Mouse (Mus musculus): ENCODE results near the gene Tspan11.
A peak's percentile ranks its signal among the peaks of the same experiment; 100 is the strongest.

Gene Tspan11

GRCm38 (mm10) chr6:127988944-127989494 lies 101.6 kb downstream of the Tspan11 start:
- DNase-seq (ENCODE audit: low spot score in 2 of 2), result no peak

DNA sequence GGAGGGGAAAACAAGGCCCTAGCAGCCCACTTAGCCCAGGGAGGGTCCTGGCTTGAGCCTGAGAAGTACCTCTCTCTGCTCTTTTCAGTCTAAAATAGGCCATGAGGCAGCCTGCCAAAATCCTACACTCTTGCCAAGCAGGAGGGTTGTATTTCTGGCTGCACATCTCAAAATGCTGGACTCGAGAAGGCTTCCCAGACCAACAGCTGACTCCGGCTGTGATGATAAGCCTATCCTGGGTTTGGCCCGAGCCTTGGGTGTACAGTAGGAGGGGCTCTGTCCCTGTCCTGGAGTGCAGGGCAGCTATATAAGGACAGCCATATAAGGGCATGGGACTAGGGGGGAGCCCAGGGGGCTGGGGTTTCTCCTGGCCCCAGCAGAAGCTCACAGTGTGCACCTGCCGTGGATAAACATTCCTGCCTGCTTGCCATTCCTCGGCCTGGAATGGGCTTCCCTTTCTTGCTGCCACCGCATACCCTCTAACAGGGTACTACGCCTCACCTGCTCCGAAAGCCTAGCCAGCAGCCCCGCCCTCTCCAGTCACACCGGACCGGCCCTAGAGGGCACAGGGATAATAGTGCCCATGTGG lies 102.3 kb downstream of the Tspan11 start:
- peak; percentile 75 to 88 for DNase-seq (ENCODE audit: low spot score in 2 of 2)

GRCm38 (mm10) chr6:127991509-127992176 lies 104.3 kb downstream of the Tspan11 start:
- DNase-seq (ENCODE audit: low spot score in 2 of 2), result no peak

DNA sequence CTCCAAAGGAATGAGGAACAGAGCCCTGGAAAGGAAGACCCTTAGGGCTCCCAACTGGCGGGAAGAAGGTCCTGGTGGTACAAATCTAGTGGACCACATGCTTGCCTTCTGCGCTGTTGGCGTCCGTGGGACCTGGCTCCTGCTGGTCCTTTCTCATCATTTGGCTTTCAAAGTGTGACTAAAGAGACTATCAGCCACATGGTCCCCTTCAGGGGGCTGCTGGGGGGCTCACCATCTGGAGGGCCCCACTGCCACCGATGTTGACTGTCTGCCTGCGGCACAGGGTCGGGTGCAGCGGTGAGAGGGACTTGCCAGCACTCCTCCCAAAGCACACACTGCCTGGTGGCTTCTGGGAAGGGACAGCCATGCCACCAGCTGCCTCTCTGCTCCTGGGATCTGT lies 105.6 kb downstream of the Tspan11 start:
- no peak for DNase-seq (ENCODE audit: low spot score in 2 of 2)

DNA sequence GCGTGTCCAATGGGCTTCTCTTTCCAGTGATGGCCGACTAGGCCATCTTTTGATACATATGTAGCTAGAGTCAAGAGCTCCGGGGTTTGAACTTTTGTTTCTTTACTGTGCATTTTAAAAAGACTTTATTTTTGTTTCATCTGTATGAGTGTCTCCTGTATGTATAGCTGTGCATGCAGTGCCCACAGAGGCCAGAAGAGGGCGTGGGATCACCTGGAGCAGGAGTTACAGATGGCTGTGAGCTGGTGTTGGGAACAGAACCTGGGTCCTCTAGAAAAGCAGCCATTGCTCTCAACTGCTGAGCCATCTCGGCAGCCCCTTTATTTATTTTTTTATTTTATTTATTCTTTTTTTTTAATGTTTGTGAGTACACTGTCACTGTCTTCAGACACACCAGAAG lies 109.5 kb downstream of the Tspan11 start:
- no peak for DNase-seq (ENCODE audit: low spot score in 2 of 2)

DNA sequence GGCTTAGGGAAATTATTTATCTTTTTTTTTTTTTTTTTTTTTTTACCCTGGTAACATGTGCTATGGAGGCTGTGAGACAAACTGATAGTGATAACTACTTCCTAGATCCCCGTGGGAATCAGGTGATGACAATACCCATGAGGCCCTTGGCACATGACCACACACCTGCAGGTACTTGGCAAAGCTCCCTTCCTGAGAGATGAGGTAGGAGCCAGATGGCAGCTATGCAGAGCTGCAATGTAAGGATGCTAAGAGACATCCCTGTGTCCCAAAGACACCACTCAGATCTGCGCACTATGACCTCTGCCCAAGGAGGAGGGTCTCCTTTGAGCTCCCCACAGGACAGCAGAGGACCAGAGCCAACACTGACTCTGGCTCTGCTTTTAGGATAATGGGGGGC lies 111.7 kb downstream of the Tspan11 start:
- no peak for DNase-seq (ENCODE audit: low spot score in 2 of 2)

DNA sequence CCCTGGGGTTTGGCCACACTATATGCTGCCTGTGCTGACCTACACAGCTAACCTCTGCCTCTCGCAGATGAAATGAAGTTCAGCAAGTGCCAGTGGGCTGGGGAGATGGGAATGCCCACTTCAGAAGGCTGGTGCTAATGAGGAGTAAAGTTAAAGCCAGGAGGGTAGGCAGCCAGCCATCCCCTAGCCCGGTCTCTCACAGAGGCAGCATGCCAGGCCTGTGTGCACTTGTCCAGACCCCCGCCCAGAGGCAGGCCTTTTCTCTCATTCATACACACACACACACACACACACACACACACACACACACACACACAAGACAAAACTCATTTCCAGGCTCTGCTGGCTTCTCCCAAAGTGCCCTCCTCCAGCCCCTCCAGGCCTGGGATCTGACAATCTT lies 113.4 kb downstream of the Tspan11 start:
- DNase-seq (ENCODE audit: low spot score in 2 of 2), result no peak

- DNase-seq (ENCODE audit: low spot score in 2 of 2), result no peak
These were observed 114.2 kb downstream of the Tspan11 start for GRCm38 (mm10) chr6:128001587-128001986.

DNA sequence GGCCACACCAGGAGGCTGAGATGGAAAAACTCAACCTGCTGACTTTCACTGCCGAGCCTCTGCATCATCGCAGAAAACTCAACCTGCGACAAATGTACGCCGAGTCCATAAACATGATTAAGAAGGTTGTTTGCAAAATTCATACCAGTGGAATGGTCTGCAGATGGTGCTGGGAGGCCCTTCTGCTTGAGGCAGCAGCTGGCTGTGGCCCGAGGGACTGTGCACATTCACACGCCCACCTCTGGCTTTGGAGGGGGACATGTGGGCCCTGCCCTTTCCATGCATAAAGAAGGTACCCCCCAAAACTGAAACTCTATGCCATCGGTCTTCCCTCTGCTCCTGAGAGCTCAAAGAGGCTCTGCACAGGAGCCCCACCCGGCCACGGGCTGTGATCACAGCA lies 114.7 kb downstream of the Tspan11 start:
- no peak for DNase-seq (ENCODE audit: low spot score in 2 of 2)

DNA sequence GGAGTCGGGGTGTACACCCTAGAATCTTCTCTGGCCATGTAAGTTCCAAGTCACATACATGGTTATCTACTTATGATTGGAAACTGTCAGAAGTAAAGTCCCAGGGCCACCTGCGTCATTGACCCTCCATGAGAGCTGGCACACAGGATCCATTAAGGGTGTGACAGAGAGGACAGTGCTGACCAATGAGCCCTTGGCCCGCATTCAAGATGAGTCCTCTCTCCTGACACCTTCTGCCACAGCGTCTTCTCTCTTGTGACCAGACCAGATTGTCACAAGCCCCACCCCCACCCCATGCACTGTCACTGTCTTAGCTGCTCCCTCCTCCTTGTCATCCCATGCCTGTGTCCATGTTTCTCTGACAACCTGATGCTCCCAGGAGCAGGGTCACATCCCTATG lies 115.3 kb downstream of the Tspan11 start:
- no peak for DNase-seq (ENCODE audit: low spot score in 2 of 2)

- DNase-seq (ENCODE audit: low spot score in 2 of 2), result no peak
These were observed 116.2 kb downstream of the Tspan11 start for GRCm38 (mm10) chr6:128003542-128003941.
